Mouse (Mus musculus) ES-CJ7 (cell line): ENCODE measurements around the gene Map4k2.
"Not testable (repeated sequence)": the region's sequence is repeated elsewhere in the genome, so short reads cannot be mapped to it uniquely, and the experiment has no call there.

Experiments
- DNase-seq: peaks from one replicate; pipeline ENCODE4 v3.0.0; 2011; ENCODE audit warnings: low read depth, low spot score

The Map4k2 gene

DNA sequence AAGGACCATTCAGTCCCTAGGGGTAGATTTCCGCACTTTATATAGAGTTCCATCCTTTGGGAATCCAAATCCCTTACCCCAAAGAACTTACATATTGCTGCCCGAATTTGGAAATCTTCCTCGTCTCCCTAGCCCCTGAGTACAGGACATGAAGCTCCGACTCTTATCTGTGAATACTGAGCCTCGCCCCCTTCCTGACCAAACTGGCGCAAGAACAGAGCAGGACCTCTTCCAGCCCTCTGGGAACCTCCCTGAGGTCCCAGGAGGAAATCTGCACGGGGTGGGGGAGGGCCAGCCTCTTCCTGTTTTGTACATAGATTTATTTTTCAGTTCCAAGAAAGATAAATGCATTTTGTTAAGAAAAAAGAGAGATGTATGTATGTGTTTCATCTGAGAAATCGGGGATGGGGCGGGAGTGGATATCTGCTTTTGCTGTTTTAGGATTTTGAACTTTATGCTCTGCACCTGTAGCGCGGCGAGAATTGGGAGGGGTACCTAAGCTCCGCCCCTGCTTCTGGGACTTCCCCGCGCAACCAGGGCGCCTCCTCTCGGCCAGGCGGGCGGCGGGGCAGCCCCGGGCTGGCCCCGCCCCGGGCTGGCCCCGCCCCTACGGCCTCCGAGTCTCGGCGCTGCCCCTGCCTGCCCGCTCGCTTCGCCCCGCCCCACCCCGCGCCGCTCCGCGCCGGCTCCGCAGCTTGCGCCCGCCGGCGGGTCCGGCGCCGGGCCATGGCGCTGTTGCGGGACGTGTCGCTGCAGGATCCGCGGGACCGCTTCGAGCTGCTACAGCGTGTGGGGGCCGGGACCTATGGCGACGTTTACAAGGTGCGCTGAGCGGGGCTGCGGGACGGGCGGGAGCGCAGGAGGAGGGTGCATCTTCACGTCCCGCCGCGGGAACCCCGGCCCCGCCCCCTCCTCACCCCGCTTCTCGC is at the start of gene Map4k2:
TSS of gene Map4k2 (plus strand) at position 612 of the 929 bp plus-strand sequence.
- peak; percentile 71 for DNase-seq

DNA sequence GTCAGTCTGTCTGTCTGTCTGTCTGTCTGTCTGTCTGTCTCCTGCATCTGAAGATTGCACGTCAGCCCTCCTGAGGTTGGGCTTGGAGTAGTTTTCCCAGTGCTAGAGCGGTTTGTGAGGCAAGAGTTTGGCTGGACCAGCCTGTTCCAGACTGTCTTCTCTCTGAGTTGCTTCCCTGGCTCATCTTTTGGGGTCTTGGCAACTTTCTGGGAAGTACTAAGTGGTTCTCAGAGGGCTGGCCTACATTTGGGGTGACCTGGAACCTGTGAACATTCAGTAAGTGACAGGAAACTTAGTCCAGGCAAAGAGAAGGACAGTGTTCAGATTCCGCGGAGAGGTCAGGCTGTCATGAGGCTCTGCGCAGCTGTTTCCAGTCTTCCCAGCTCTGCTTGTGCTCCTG is 48.7 kb upstream of the Map4k2 start:
- DNase-seq, result no peak

DNA sequence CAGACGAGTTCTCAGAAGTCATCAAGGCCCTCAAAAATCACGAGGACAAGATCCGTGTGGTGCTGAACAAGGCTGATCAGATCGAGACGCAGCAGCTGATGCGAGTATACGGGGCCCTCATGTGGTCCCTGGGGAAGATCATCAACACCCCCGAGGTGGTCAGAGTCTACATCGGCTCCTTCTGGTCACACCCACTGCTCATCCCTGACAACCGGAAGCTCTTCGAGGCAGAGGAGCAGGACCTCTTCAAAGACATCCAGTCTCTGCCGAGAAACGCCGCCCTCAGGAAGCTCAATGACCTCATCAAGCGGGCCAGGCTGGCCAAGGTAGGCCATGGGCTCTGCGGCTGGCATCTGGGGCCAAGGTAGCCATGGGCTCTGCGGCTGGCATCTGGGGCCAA is 46.6 kb upstream of the Map4k2 start:
- no peak for DNase-seq

DNA sequence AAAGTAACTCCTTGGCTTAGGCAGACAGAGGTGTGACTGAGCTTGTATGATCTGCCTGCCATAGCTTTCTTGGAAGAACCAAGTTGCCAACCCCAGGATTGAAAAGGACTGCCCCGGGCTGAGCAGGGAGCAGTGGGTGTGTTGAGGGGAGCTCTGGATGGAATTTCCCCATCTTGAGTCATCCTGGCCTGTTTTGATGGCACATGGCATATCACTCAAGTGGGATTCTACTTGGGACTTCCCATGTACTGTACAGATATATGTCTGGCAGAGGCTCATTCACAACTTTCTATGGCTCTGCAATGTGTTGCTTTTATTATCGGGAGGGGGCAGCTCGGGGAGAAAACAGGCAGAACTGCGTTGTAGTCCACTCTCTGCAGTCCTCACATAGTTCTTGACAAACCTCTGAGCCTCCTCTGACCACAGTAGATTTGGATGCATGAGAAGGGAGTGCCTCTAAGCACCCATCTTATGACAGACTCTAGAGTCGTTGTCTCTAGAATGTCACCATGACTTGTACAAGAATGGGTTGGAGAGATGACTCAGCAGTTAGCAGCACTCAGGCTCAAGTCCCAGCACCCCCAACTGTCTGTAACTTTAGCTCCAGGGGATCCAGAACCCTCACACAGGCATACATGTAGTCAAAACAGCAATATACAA is 44.3 kb upstream of the Map4k2 start:
- no peak for DNase-seq

DNA sequence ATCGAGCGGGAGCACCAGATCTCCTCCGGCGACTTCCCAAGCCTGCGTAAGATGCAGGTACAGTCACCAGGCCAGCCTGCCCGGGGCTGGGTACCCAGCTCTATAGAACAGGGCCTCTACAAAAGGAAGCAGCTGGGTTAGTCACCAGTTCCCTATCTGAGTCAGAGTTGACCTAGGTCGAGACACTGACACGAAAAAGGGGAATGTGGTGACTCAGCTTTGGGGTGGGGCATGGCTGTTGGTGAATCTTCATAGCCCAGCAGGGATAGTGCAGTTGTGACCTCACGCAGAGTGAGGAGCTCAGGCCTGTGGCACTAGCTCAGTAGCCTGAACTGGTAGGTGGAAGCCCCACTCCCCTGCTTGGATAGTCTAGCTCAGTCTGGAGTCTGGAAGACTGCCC is 43.3 kb upstream of the Map4k2 start:
- no peak for DNase-seq

DNA sequence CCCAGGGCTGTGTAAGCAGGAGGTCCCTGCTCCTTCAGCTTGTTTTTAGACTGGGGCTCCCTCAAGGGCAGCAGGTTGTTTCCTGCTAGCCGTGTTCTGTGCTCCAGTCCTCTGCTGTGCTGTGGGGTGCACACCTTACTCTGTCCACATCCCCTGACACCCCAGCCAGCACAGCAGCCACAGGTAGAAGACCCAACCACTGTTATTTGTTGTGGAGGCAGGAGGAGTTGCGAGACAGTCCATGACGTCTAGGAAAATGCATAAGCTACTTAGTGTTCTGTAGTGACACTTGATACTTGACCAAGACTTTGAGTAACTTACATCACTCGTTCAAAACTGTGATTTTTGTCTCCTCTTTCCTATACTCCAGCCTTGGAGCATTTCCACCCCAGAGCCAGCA is 41.9 kb upstream of the Map4k2 start:
- no peak for DNase-seq

DNA sequence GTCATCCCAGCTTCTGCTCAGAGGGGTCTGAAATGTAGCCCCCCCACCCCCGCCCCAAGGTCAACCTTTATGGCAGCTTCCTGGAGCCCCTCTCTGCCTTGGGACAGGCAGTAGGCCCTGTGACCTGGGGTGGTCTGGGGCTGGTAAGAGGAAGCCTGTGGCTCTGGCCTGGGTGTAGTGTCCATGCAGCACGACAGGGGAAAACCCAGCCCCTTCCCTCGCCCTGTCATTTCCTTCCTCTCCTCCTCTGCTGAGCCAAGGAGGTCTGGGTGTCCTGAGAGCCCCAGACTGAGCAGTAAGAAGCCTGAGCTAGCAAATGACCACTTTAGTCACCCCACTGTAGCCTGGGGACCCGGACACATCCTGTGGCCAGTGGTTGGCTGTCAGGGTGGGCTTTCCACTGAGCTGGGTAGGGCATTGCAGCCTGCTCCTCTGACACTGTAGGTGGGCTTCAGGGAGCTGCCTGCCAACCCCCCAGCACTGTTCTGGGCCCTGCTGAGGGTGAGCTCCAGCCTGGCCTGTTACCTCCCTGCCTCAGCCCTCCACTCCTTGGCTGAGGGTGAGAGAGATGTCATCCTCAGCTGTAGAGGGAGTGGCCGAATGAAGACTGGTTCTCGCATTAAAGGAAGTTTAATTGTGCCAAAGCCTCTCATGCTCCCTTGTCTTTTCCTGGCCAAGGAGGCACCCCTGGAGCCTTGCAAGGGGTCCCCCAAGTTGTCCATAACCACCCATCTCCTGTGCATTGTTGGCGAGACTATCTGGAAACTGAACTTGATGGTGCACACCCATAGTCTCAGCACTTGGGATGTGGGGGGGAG is 41.3 kb upstream of the Map4k2 start:
- no peak for DNase-seq

DNA sequence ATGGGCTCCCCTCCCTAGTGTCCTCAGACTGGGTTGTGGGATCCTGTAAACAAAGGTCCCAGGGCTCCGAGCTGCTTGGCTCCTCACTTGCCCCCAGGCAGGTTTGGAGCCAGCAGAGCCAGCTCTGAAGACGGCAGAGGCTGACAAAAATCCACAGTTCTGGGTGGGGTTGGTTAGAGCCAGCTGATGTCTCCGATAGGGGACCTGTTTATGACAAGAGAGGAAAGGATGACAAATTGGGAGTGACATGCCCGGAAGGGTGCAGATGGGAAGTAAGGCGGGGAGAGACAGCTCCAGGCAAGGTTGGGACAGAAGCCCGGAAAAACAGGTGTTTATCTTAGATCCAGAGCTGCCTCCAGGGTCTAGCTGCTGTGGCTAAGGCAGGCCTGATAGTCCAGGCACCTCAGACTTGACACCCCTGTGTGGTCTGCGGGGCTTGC is 40.5 kb upstream of the Map4k2 start:
- DNase-seq, result no peak

DNA sequence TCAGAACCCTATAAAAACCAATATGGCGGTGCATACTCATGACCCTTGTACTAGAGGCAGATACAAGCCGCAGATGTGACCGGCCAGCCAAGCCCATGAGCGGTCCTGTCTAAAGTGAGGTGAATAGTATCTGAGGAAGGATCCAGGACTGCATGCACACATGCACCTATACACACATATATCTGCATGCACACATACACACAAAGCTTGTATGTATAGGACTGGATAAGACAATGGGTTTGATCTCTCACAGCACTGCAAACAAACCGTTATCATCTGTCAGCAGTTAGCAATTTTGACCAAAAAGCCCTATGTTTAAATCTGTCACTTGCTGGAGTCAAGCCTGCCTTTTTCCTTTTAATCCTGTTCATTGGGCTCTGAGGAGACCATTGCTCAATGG is 38.8 kb upstream of the Map4k2 start:
- DNase-seq, result no peak

DNA sequence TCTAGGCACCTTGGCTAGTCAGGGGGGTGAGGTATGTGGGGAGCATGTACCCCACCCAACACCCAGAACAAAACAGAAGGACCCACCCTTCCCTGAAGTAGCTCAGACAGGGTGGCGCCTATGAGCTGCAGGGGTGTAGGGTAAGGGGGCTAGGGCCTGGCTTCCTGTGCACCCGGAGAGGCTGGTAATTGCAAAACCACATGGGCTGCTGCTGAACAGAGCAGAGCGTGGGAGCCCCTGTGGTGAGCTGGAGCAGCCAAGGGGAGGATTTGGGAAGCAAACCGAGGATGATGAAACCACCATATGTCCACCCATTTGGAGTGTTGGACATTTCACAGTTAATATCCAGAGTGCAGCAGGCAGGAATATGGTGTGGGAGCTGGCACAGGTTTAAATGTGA is 38.4 kb upstream of the Map4k2 start:
- peak; percentile 50 for DNase-seq

DNA sequence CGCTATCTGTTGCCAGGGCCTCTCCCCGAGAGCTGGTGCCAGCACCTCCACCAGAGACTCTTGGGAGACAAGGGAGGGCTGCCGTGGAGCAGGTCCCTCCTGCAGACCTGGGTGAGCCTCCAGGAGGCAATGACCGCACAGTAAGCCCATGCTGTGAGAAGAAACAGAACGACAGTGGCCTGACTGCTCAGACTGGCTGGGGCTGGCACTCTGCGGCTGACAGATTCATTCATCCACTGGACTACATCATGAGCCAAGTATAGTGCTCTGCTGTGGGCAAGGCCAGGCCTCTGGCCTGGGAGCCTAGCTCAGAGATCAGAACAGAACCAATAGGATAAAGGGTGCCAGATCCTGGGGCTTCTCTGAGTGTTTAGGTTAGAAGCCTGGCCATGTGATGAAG is 37.1 kb upstream of the Map4k2 start:
- DNase-seq, result no peak

DNA sequence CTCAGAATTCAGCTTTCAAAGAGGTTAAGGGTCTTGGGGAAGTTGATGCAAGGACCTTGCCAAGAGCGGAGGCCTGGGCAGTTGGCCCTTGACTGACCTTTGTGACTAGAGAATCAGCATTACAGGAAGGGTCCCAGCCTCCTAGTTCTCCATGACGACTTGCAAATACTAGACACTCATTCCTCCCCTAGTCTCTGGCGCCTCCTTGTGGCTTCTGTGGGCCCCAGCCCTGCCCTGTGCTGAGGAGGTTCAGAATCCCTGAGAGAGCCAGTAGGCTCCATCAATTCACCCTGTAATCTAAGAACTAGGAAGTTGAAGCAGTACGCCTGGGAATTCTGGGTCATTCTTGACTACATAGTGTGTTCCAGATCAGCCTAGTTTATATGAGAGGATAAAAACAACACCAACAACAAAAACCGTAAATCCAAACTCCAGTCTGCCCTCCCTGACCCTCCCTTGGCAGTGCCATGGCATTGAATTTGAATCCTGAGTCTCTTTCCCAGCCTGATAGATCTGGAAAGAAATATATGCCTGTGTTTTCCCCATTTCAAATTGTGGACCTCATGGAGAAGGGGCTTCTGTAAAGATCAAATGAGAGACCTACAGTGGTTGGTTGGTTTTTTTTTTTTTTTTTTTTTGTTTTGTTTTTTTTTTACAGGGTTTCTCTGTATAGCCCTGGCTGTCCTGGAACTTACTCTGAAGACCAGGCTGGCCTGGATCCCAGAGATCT is 36.0 kb upstream of the Map4k2 start:
- DNase-seq, result peak; percentile 92

DNA sequence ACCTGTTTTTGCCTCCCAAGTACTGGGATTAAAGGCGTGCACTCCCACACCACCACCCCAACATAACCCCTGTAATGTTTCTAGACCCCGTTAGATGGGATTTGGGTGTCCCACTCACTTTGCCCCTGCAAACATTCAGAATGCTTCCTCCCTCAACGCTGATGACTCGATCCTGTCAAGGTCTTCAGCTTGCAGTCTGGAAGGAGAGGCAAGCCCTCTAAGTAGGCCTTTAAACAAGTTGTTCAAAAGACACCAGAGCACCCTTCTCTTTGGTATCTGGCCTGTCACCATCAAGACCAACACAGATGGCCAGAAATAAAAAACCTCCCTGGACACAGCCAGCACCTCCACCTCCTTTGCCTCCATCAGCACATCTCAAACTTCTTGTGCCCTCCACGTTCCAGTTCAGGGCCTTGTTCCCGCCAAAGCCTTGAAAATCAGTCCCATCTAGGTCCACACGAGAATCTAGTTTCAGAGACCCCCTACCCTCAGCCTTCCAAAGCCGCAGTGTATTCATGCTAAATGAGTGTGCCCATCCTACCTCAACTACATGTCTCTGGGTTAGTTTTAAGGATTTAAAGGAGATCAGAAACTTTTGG is 35.3 kb upstream of the Map4k2 start:
- DNase-seq, result no peak

DNA sequence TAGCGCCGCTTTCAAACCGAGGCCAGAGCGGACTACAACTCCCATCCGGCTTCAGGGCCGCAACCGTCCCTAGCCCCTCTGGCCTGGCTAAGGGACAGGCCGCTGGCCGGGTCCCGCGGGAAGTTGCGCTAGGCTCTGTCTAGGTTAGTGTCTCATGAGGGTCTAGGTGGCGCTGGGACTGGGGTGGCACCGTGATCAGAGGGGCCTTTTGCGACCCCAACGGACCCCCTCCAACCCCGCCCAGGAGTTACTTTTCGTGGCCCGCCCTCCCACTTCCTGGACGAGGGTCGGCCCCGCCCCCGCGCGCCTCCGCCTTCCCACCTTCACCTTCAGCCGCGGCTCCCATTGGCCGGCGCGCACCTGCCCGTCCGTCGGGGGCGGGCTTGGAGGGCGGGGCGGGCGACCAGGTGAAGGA is 34.8 kb upstream of the Map4k2 start, which contains the start of gene Cdc42bpg:
TSS of gene Cdc42bpg (plus strand) at position 320 of the 415 bp plus-strand sequence.
- DNase-seq, result peak; percentile 87

DNA sequence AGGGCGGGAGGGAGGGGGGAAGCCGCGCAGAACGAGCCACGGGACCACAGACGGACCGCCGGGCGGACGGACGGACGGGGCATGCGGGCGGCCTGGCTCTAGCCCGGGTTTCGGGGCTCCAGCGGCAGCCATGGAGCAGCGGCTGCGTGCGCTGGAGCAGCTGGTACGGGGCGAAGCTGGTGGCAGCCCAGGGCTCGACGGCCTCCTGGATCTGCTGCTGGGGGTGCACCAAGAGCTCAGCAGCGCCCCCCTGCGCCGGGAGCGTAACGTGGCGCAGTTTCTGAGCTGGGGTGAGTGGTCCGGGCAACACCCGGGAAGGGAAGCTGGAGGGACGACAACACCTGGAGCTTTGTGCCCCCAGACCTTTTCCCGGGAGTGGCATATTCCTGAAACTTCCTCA is 34.3 kb upstream of the Map4k2 start:
- peak; percentile 90 for DNase-seq

DNA sequence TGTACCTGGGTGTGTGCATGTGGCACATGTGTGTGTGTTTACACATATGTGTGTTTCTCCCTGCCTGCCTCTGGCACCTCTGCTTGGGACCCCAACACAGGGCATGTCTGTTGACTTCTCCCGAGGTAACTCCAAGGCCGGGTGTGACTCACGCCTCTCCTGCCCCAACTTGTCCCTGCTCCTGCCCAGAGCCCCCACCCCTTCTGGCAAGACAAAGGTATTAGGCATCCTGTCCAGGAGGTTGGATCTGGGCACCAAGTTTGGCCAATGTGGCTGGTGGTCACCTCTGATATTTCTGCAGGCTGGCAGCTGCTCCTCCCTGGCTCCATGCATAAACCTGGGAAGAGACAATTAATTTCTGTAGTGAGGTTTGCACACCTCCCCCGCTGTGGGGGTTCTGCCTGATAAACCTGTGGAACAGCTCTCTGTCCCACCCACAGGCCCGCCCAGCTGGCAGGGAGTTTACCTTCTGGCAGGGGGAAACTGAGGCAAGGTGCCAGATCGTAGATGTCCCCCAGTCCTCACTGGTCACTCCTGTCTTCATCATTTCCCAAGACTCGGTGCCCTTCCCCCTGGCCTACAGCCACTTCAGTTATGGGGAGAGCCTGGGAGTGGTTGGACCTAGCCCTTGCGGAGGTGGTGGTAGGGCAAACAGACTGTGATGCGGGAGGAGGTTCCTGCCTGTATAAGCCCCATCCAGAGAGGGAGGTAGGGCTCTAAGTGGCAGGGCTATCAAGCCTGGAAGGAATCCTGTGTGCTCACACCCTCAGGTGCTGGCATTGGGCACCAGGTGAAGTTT is 33.0 kb upstream of the Map4k2 start:
- no peak for DNase-seq

DNA sequence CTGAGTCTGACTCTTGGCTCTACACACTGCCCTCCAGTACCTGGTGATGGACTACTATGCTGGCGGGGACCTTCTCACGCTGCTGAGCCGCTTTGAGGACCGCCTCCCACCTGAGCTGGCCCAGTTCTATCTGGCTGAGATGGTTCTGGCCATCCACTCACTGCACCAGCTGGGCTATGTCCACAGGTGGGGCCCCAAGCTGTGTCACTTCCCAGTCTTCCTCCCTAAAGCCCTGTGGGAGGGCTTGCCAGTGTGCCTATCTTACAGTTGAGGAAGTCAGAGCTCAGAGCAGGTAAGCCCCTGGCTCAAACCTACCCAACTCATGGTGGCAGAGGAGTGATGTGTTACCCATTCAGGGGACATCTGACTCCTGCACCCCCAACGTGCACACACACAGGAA is 30.8 kb upstream of the Map4k2 start:
- no peak for DNase-seq

DNA sequence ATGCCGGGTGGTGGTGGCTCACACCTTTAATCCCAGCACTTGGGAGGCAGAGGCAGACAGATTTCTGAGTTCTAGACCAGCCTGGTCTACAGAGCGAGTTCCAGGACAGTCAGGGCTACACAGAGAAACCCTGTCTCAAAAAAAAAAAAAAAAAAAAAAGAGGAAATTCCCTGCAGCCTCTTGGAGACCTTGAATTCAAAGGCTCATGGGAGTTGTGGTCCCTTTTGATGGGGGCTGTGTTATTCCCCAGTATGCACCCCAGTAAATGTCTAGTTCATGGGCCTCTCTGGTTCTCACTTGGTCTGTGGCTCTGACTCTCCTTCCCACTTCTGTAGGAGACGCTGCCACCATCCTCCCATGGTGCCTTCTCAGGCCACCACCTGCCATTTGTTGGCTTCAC is 29.2 kb upstream of the Map4k2 start:
- DNase-seq, result not testable (repeated sequence)

DNA sequence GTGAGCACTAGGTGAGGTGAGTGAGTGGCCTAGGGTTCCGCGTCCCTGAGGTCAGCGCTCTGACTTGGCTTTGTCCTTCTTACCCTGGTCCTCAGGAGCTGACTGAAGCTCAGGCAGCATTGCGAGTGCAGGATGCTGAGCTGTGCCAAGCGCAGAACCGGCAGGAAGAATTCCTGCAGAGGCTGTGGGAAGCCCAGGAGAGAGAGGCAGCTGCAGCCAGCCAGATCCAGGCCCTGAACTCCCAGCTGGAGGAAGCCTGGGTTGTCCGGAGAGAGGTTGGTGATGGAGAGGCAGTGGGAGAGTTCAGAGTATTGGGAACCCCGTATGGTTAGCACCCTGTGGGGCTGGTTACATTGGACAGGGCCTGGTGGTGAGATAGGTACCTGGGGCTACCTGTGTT is 27.1 kb upstream of the Map4k2 start:
- DNase-seq, result no peak

DNA sequence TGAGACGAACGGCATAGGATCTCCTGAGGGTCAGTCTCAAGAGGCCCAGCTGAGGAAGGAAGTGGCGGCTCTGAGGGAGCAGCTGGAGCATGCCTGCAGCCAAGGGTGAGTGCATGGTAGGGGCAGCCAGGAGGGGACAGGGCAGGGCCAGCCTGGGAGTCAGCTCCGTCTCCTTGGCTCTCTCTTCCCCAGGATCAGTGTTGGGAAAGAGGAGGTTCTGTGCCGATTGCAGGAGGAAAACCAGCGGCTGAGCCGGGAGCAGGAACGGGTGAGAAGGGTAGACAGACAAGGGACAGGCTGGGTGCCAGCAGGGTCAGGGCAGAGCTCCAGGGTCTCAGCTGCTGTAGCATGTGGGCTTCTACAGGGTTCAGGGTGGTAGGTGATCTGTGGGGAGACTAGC is 26.4 kb upstream of the Map4k2 start:
- no peak for DNase-seq
